Mouse (Mus musculus) neural tube, embryonic 15.5 days (tissue): ENCODE data around the gene Gmfb. TPM values are rescaled to one million over a fixed set of nuclear protein-coding genes. Genes with fewer than 3 reads are reported as not detected.
"Not testable (repeated sequence)": the region's sequence is repeated elsewhere in the genome, so short reads cannot be mapped to it uniquely, and the experiment has no call there.

ENCODE experiments used
- ATAC-seq: fragments of 200-750 bp; cut with Nextera tagmentation; 2 replicates; pipeline ENCODE4 v1.8.0; 2017; ENCODE audit warnings: mild to moderate bottlenecking, moderate TSS enrichment, moderate library complexity; ENCODE audit not compliant: low FRiP score
- H3K27ac ChIP-seq: fragments of 300-500 bp; sonication (generic); replicated peaks from 2 replicates; pipeline ENCODE4 v1.5.1; 2015; ENCODE audit warnings: mild to moderate bottlenecking, inconsistent platforms
- H3K27me3 ChIP-seq: fragments of 300-500 bp; sonication (generic); replicated peaks from 2 replicates; pipeline ENCODE4 v1.6.1; 2015; ENCODE audit warnings: inconsistent platforms
- H3K36me3 ChIP-seq: fragments of 300-500 bp; sonication (generic); 2 replicates; pipeline ENCODE4 v1.6.1; 2015; ENCODE audit warnings: inconsistent platforms
- H3K4me1 ChIP-seq: fragments of 300-500 bp; sonication (generic); 2 replicates; pipeline ENCODE4 v1.6.1; 2015; ENCODE audit warnings: inconsistent platforms
- H3K4me2 ChIP-seq: fragments of 300-500 bp; sonication (generic); 2 replicates; pipeline ENCODE4 v1.6.1; 2015; ENCODE audit warnings: inconsistent platforms, mild to moderate bottlenecking, moderate library complexity
- H3K4me3 ChIP-seq: fragments of 300-500 bp; sonication (generic); replicated peaks from 2 replicates; pipeline ENCODE4 v1.5.1; 2015; ENCODE audit warnings: mild to moderate bottlenecking, inconsistent platforms
- H3K9ac ChIP-seq: fragments of 300-500 bp; sonication (generic); replicated peaks from 2 replicates; pipeline ENCODE4 v1.6.1; 2015; ENCODE audit warnings: mild to moderate bottlenecking, inconsistent platforms
- H3K9me3 ChIP-seq: fragments of 300-500 bp; sonication (generic); replicated peaks from 2 replicates; pipeline ENCODE4 v1.6.1; 2016; ENCODE audit warnings: inconsistent platforms
- WGBS: fragments of 180-500 bp; shearing (Covaris S2); methylation state at CpG from one replicate; pipeline ENCODE4 v1.1.7; 2015; ENCODE audit warnings: mixed read lengths; 5-methylcytosine and 5-hydroxymethylcytosine counted together
- polyA plus RNA-seq: library from polyadenylated mRNA; unstranded; fragments of >200 nt; fragmentation: Nextera tagmentation; extraction: Ambion mirVana; gene quantifications from 2 replicates; pipeline ENCODE4 v1.2.1, GENCODE M21; 2015

Gene Gmfb
- polyA plus RNA-seq, 1 experiment from 2014 or later = 123 TPM

GRCm38 (mm10) chr14:46827430-46827829 lies 5.4 kb upstream of the Gmfb start:
- ATAC-seq = no peak
- no peaks in the 10 kb centered on the region for H3K36me3 ChIP-seq
- H3K27me3 ChIP-seq = peaks cover 9% of the 10 kb centered on the region
- no peak overlapping the region for H3K4me3 ChIP-seq
- peaks cover 6% of the 10 kb centered on the region; the same call in 1 of the 2 replicates for H3K4me1 ChIP-seq
- no peaks in the 10 kb centered on the region for H3K9me3 ChIP-seq
- no peak overlapping the region for H3K27ac ChIP-seq
- H3K9ac ChIP-seq = no peak overlapping the region
- no peak overlapping the region for H3K4me2 ChIP-seq
- WGBS = 70% methylated on average over 1 of the region's 1 CpGs

- H3K27ac ChIP-seq = no peak overlapping the region
- H3K9ac ChIP-seq = no peak overlapping the region
- ATAC-seq = no peak
- 79% methylated on average over 2 of the region's 2 CpGs for WGBS
- H3K4me3 ChIP-seq = no peak overlapping the region
- H3K4me2 ChIP-seq = no peak overlapping the region
- peaks cover 23% of the 10 kb centered on the region for H3K4me1 ChIP-seq
- H3K27me3 ChIP-seq = peaks cover 9% of the 10 kb centered on the region; the same call in 1 of the 2 replicates
- no peaks in the 10 kb centered on the region for H3K9me3 ChIP-seq
- H3K36me3 ChIP-seq = no peaks in the 10 kb centered on the region
Observed at GRCm38 (mm10) chr14:46823996-46824395, 2.0 kb upstream of the Gmfb start.

GRCm38 (mm10) chr14:46821271-46821872 lies 670 bp downstream of the Gmfb start:
- H3K27me3 ChIP-seq = peaks cover 9% of the 10 kb centered on the region; the same call in 1 of the 2 replicates
- H3K4me2 ChIP-seq = peak overlapping the region; percentile 71
- ATAC-seq = peak; percentile 68
- peaks cover 7% of the 10 kb centered on the region; the same call in 1 of the 2 replicates for H3K36me3 ChIP-seq
- peaks cover 23% of the 10 kb centered on the region for H3K4me1 ChIP-seq
- H3K9me3 ChIP-seq = no peaks in the 10 kb centered on the region
- WGBS = 1% methylated on average over 11 of the region's 11 CpGs
- H3K9ac ChIP-seq = peak overlapping the region; percentile 87
- H3K4me3 ChIP-seq = peak overlapping the region; percentile 96
- peak overlapping the region; percentile 87 for H3K27ac ChIP-seq

GRCm38 (mm10) chr14:46819961-46820360 lies 2.1 kb downstream of the Gmfb start:
- peaks cover 14% of the 10 kb centered on the region; the same call in 1 of the 2 replicates for H3K36me3 ChIP-seq
- not testable (repeated sequence) for H3K4me3 ChIP-seq, H3K27me3 ChIP-seq, H3K9ac ChIP-seq, H3K9me3 ChIP-seq, H3K27ac ChIP-seq, ATAC-seq, H3K4me2 ChIP-seq
- H3K4me1 ChIP-seq = peaks cover 23% of the 10 kb centered on the region
- WGBS = 93% methylated on average over 5 of the region's 6 CpGs

- H3K4me3 ChIP-seq = no peak overlapping the region
- peaks cover 21% of the 10 kb centered on the region; the same call in 1 of the 2 replicates for H3K36me3 ChIP-seq
- peaks cover 23% of the 10 kb centered on the region for H3K4me1 ChIP-seq
- 89% methylated on average over 7 of the region's 7 CpGs for WGBS
- peaks cover 4% of the 10 kb centered on the region; the same call in 1 of the 2 replicates for H3K27me3 ChIP-seq
- no peak for ATAC-seq
- H3K4me2 ChIP-seq = no peak overlapping the region
- no peaks in the 10 kb centered on the region for H3K9me3 ChIP-seq
- H3K27ac ChIP-seq = no peak overlapping the region
- no peak overlapping the region for H3K9ac ChIP-seq
Observed at GRCm38 (mm10) chr14:46818743-46819142, 3.3 kb downstream of the Gmfb start.

- H3K27ac ChIP-seq = no peak overlapping the region
- peaks cover 33% of the 10 kb centered on the region for H3K36me3 ChIP-seq
- no peaks in the 10 kb centered on the region for H3K27me3 ChIP-seq
- H3K9me3 ChIP-seq = no peaks in the 10 kb centered on the region
- no peak overlapping the region for H3K9ac ChIP-seq
- no peak overlapping the region for H3K4me2 ChIP-seq
- H3K4me1 ChIP-seq = peaks cover 20% of the 10 kb centered on the region
- WGBS = 95% methylated on average over 8 of the region's 8 CpGs
- no peak for ATAC-seq
- H3K4me3 ChIP-seq = no peak overlapping the region
Observed at GRCm38 (mm10) chr14:46816916-46817622, 5.0 kb downstream of the Gmfb start.

GRCm38 (mm10) chr14:46815640-46816039 lies 6.4 kb downstream of the Gmfb start:
- ATAC-seq = no peak
- H3K4me1 ChIP-seq = peaks cover 12% of the 10 kb centered on the region
- no peak overlapping the region for H3K4me2 ChIP-seq
- H3K27ac ChIP-seq = no peak overlapping the region
- WGBS = 87% methylated on average over 6 of the region's 6 CpGs
- no peaks in the 10 kb centered on the region for H3K9me3 ChIP-seq
- H3K9ac ChIP-seq = no peak overlapping the region
- peaks cover 43% of the 10 kb centered on the region for H3K36me3 ChIP-seq
- H3K27me3 ChIP-seq = no peaks in the 10 kb centered on the region
- H3K4me3 ChIP-seq = no peak overlapping the region

GRCm38 (mm10) chr14:46807927-46808326 lies 14.1 kb downstream of the Gmfb start:
- no peak overlapping the region for H3K4me2 ChIP-seq
- 76% methylated on average over 3 of the region's 3 CpGs for WGBS
- H3K27ac ChIP-seq = no peak overlapping the region
- H3K9me3 ChIP-seq = no peaks in the 10 kb centered on the region
- no peak overlapping the region for H3K9ac ChIP-seq
- H3K4me1 ChIP-seq = no peaks in the 10 kb centered on the region
- ATAC-seq = no peak
- H3K27me3 ChIP-seq = no peaks in the 10 kb centered on the region
- H3K36me3 ChIP-seq = peaks cover 32% of the 10 kb centered on the region
- H3K4me3 ChIP-seq = no peak overlapping the region

GRCm38 (mm10) chr14:46806186-46806585 lies 15.9 kb downstream of the Gmfb start:
- no peaks in the 10 kb centered on the region for H3K9me3 ChIP-seq
- no peak for ATAC-seq
- 90% methylated on average over 5 of the region's 5 CpGs for WGBS

GRCm38 (mm10) chr14:46803791-46804190 lies 18.3 kb downstream of the Gmfb start:
- Histone ChIP-seq H3K36me3 (0 out of 2 replicates have a peak, but pooled peaks cover 11% of the 10 kb centered on the region), H3K4me3 (no peak overlapping the region), H3K4me2 (no peak overlapping the region), H3K27me3 (no peaks in the 10 kb centered on the region), H3K9me3 (no peaks in the 10 kb centered on the region), H3K9ac (no peak overlapping the region), H3K27ac (no peak overlapping the region), H3K4me1 (no peaks in the 10 kb centered on the region)
- no peak for ATAC-seq
- WGBS = 89% methylated on average over 1 of the region's 1 CpGs

More at GRCm38 (mm10) chr14:46806186-46806585, 15.9 kb downstream of the Gmfb start:
- Histone ChIP-seq H3K4me2 (no peak overlapping the region), H3K36me3 (peaks cover 21% of the 10 kb centered on the region), H3K27ac (no peak overlapping the region), H3K4me1 (no peaks in the 10 kb centered on the region), H3K9ac (no peak overlapping the region), H3K27me3 (no peaks in the 10 kb centered on the region), H3K4me3 (no peak overlapping the region)

GRCm38 (mm10) chr14:46803259-46803658 lies 18.8 kb downstream of the Gmfb start:
- Histone ChIP-seq H3K9me3 (no peaks in the 10 kb centered on the region), H3K4me2 (no peak overlapping the region), H3K36me3 (0 out of 2 replicates have a peak, but pooled peaks cover 11% of the 10 kb centered on the region), H3K27ac (no peak overlapping the region), H3K4me3 (no peak overlapping the region), H3K4me1 (no peaks in the 10 kb centered on the region), H3K9ac (no peak overlapping the region), H3K27me3 (no peaks in the 10 kb centered on the region)
- 94% methylated on average over 4 of the region's 4 CpGs for WGBS
- no peak for ATAC-seq
